Mouse (Mus musculus) C2C12 (cell line): Measurements from ENCODE around the gene Lpp. TPM values are rescaled to one million over a fixed set of nuclear protein-coding genes. Genes with fewer than 3 reads are reported as not detected.

Experiments
- H3K27me3 ChIP-seq: one replicate; pipeline ENCODE4 v1.6.1; 2011; ENCODE audit not compliant: control insufficient read depth, insufficient read depth, insufficient read length
- H3K36me3 ChIP-seq: one replicate; pipeline ENCODE4 v1.6.1; 2011; ENCODE audit not compliant: control insufficient read depth, insufficient read depth
- H3K4me3 ChIP-seq: one replicate; pipeline ENCODE4 v1.5.1; 2011; ENCODE audit warnings: mild to moderate bottlenecking, control low read depth; ENCODE audit not compliant: poor library complexity, insufficient read depth, severe bottlenecking
- H3K79me2 ChIP-seq: one replicate; pipeline ENCODE4 v1.6.1; 2011; ENCODE audit not compliant: control insufficient read depth, insufficient read depth
- H3K79me3 ChIP-seq: one replicate; pipeline ENCODE4 v1.6.1; 2011; ENCODE audit warnings: low read depth, control low read depth
- H3ac ChIP-seq: one replicate; pipeline ENCODE3; 2011; ENCODE audit warnings: low read depth; ENCODE audit not compliant: control insufficient read depth, insufficient read length
- CEBPB ChIP-seq: IDR thresholded peaks from one replicate; pipeline ENCODE4 v1.6.1; 2011; ENCODE audit warnings: low read depth, mild to moderate bottlenecking, control low read depth, moderate library complexity
- CTCF ChIP-seq: IDR thresholded peaks from one replicate; pipeline ENCODE4 v1.5.1; 2011; ENCODE audit not compliant: control insufficient read depth, insufficient read depth, insufficient read length
- FOSL1 ChIP-seq: IDR thresholded peaks from one replicate; pipeline ENCODE4 v1.8.0; 2011; ENCODE audit warnings: mild to moderate bottlenecking, low read length; ENCODE audit not compliant: poor library complexity, insufficient read depth, severe bottlenecking
- MAX ChIP-seq: IDR thresholded peaks from one replicate; pipeline ENCODE4 v1.6.1; 2011; ENCODE audit warnings: mild to moderate bottlenecking, control low read depth
- MYOD1 ChIP-seq: IDR thresholded peaks from one replicate; pipeline ENCODE4 v1.6.1; 2011; ENCODE audit warnings: low read depth; ENCODE audit not compliant: control insufficient read depth, insufficient read length
- MYOG ChIP-seq: IDR thresholded peaks from one replicate; pipeline ENCODE4 v1.6.1; 2011; ENCODE audit not compliant: control insufficient read depth, insufficient read length; ENCODE audit errors: extremely low read depth
- USF1 ChIP-seq: IDR thresholded peaks from one replicate; pipeline ENCODE4 v1.6.1; 2011; ENCODE audit warnings: low read depth, mild to moderate bottlenecking, control low read depth, moderate library complexity
- polyA plus RNA-seq: library from polyadenylated mRNA; unstranded; fragments of >200 nt; fragmentation: generic; extraction: Trizol; gene quantifications from one replicate; pipeline ENCODE4 v1.2.1, GENCODE M21; 2012; ENCODE audit warnings: missing spikeins

The Lpp gene
- polyA plus RNA-seq, 1 experiment = 9.6 TPM

- TF ChIP-seq CEBPB (peak; percentile 42), USF1 (no peak), MYOD1 (peak; percentile 91), FOSL1 (peak; percentile 52), MAX (no peak), MYOG (no peak), CTCF (no peak)
- Histone ChIP-seq H3K4me3 (no peak overlapping the region), H3K79me2 (peaks cover 65% of the 10 kb centered on the region), H3K79me3 (peaks cover 36% of the 10 kb centered on the region), H3ac (no peak overlapping the region), H3K36me3 (no peaks in the 10 kb centered on the region), H3K27me3 (no peaks in the 10 kb centered on the region)
Observed at GRCm38 (mm10) chr16:24498103-24498659, 104.9 kb downstream of the Lpp start.

- Histone ChIP-seq H3K27me3 (no peaks in the 10 kb centered on the region), H3K36me3 (no peaks in the 10 kb centered on the region), H3ac (no peak overlapping the region), H3K79me2 (peaks cover 82% of the 10 kb centered on the region), H3K4me3 (no peak overlapping the region), H3K79me3 (peaks cover 46% of the 10 kb centered on the region)
- TF ChIP-seq MAX (no peak), CEBPB (no peak), USF1 (no peak), MYOG (no peak), CTCF (no peak), MYOD1 (no peak), FOSL1 (no peak)
Observed at GRCm38 (mm10) chr16:24501197-24501596, 107.9 kb downstream of the Lpp start.

- Histone ChIP-seq H3K4me3 (no peak overlapping the region), H3K79me2 (peaks cover 87% of the 10 kb centered on the region), H3K79me3 (peaks cover 49% of the 10 kb centered on the region), H3K36me3 (no peaks in the 10 kb centered on the region), H3ac (no peak overlapping the region), H3K27me3 (no peaks in the 10 kb centered on the region)
- no peak for TF ChIP-seq MAX
- no peak for TF ChIP-seq CTCF
- no peak for TF ChIP-seq CEBPB
- no peak for TF ChIP-seq USF1
- TF ChIP-seq FOSL1 = no peak
- TF ChIP-seq MYOD1 = no peak
- no peak for TF ChIP-seq MYOG
Observed at GRCm38 (mm10) chr16:24501628-24502294, 108.5 kb downstream of the Lpp start.

GRCm38 (mm10) chr16:24502295-24502823 is 109.1 kb downstream of the Lpp start:
- Histone ChIP-seq H3ac (no peak overlapping the region), H3K4me3 (no peak overlapping the region), H3K79me3 (peaks cover 54% of the 10 kb centered on the region), H3K79me2 (peaks cover 88% of the 10 kb centered on the region), H3K27me3 (no peaks in the 10 kb centered on the region), H3K36me3 (no peaks in the 10 kb centered on the region)
- TF ChIP-seq MAX (no peak), MYOG (no peak), FOSL1 (no peak), USF1 (no peak), MYOD1 (no peak), CTCF (no peak), CEBPB (no peak)

- H3K36me3 ChIP-seq = no peaks in the 10 kb centered on the region
- H3K79me2 ChIP-seq = peaks cover 100% of the 10 kb centered on the region
- no peak for TF ChIP-seq CTCF
- no peak for TF ChIP-seq MYOD1
- no peak for TF ChIP-seq MAX
- no peak for TF ChIP-seq USF1
- TF ChIP-seq FOSL1 = no peak
- TF ChIP-seq CEBPB = no peak
- TF ChIP-seq MYOG = no peak
- peaks cover 58% of the 10 kb centered on the region for H3K79me3 ChIP-seq
- no peaks in the 10 kb centered on the region for H3K27me3 ChIP-seq
- no peak overlapping the region for H3K4me3 ChIP-seq
- no peak overlapping the region for H3ac ChIP-seq
Observed at GRCm38 (mm10) chr16:24504838-24505605, 111.7 kb downstream of the Lpp start.
